Mouse (Mus musculus) erythroblast, embryonic 14.5 days (primary cell): ENCODE results near the gene Zfp445. TPM values are rescaled to one million over a fixed set of nuclear protein-coding genes. Genes with fewer than 3 reads are reported as not detected.

ENCODE experiments used
- H3K27me3 ChIP-seq: 2 replicates; pipeline ENCODE4 v1.6.1; 2012; ENCODE audit warnings: inconsistent platforms; ENCODE audit not compliant: control insufficient read depth
- H3K36me3 ChIP-seq: 2 replicates; pipeline ENCODE4 v1.6.1; 2012; ENCODE audit warnings: mild to moderate bottlenecking, inconsistent platforms; ENCODE audit not compliant: control insufficient read depth
- H3K4me1 ChIP-seq: 2 replicates; pipeline ENCODE4 v1.6.1; 2012; ENCODE audit warnings: inconsistent platforms; ENCODE audit not compliant: control insufficient read depth
- H3K4me3 ChIP-seq: replicated peaks from 2 replicates; pipeline ENCODE3; 2012; ENCODE audit warnings: moderate library complexity, mild to moderate bottlenecking, inconsistent platforms
- H3K9me3 ChIP-seq: 2 replicates; pipeline ENCODE4 v1.6.1; 2012; ENCODE audit warnings: low read length, inconsistent platforms, mixed read lengths; ENCODE audit not compliant: control insufficient read depth
- GATA1 ChIP-seq: IDR thresholded peaks from 2 replicates; pipeline ENCODE4 v1.6.1; 2012; ENCODE audit warnings: low read length, inconsistent platforms, mixed read lengths
- TAL1 ChIP-seq: IDR thresholded peaks from 3 replicates; pipeline ENCODE4 v1.6.1; 2012; ENCODE audit warnings: low read length, inconsistent platforms, mixed read lengths
- polyA plus RNA-seq: library from polyadenylated mRNA; stranded (reverse); fragments of >175 nt; gene quantifications from 2 replicates; pipeline ENCODE4 v1.2.3, GENCODE M21; 2012

The Zfp445 gene
- polyA plus RNA-seq, 1 experiment = 0.46 TPM

GRCm38 (mm10) chr9:122843760-122844159 is 22.0 kb downstream of the Zfp445 start, which contains the start of gene Gm35549:
Gm35549 (minus strand) TSS chr9:122844035.
- peaks cover 2% of the 10 kb centered on the region for H3K36me3 ChIP-seq
- no peaks in the 10 kb centered on the region for H3K27me3 ChIP-seq

DNA sequence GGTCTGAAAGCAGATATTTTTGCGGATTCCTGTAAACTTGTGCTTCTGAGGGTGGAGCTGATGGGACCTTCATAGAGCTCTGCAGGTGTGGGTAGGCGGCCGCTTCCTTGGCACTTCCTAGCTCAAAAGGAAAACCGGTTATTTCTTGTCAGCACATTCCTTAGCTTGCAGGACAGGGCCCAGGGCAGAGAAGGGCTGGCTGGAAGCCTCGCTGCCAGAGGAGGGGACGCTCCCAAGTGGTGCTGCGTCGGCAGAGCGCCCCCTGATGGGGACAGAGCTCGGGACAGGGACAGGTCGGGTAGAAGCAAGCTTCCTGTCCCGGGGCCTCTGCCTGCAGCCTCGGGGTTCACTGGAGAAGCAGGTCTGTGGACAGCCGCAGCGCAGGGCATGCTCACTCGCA is 28.1 kb downstream of the Zfp445 start:
- Histone ChIP-seq H3K36me3 (peaks cover 4% of the 10 kb centered on the region; the same call in 1 of the 2 replicates), H3K9me3 (peaks cover 2% of the 10 kb centered on the region; the same call in 1 of the 2 replicates)
- no peak for TF ChIP-seq GATA1
- no peak for TF ChIP-seq TAL1

More at GRCm38 (mm10) chr9:122843760-122844159, 22.0 kb downstream of the Zfp445 start, which contains the start of gene Gm35549:
- H3K4me3 ChIP-seq = no peak within 1 kb of the TSS
- peaks cover 6% of the 10 kb centered on the region for H3K9me3 ChIP-seq
- no peak for TF ChIP-seq GATA1
- no peak for TF ChIP-seq TAL1
- no peaks in the 10 kb centered on the region for H3K4me1 ChIP-seq

GRCm38 (mm10) chr9:122837216-122837615 is 28.6 kb downstream of the Zfp445 start:
- TF ChIP-seq TAL1 (no peak), GATA1 (no peak)
- H3K27me3 ChIP-seq = no peaks in the 10 kb centered on the region
- H3K36me3 ChIP-seq = peaks cover 4% of the 10 kb centered on the region; the same call in 1 of the 2 replicates
- H3K9me3 ChIP-seq = peaks cover 2% of the 10 kb centered on the region; the same call in 1 of the 2 replicates
- no peak overlapping the region for H3K4me3 ChIP-seq
- H3K4me1 ChIP-seq = no peaks in the 10 kb centered on the region

More for the DNA sequence above, 28.1 kb downstream of the Zfp445 start:
- Histone ChIP-seq H3K4me1 (no peaks in the 10 kb centered on the region), H3K4me3 (no peak overlapping the region), H3K27me3 (no peaks in the 10 kb centered on the region)

DNA sequence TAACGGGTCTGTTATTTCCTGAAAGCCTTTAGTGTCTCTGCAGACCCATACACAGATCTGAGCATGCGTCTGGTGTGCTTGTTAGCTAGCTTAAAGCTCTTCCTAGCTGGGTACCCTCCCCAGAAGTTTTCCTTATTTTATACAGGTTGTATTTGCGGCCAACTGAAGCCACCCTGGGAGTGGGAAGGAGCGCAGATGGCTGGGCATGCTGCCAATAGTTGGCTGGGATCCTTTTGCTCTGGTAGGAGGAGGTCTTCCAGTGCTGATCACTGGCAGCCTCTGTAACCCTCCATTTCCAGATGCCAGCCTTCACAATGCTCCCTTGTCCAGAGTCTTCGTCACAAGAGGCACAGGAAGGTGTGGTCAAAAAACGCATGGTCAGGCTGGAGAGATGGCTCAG is 29.0 kb downstream of the Zfp445 start:
- peaks cover 4% of the 10 kb centered on the region; the same call in 1 of the 2 replicates for H3K36me3 ChIP-seq
- no peaks in the 10 kb centered on the region for H3K4me1 ChIP-seq
- H3K9me3 ChIP-seq = peaks cover 2% of the 10 kb centered on the region; the same call in 1 of the 2 replicates
- TF ChIP-seq GATA1 (no peak), TAL1 (no peak)
- no peak overlapping the region for H3K4me3 ChIP-seq
- H3K27me3 ChIP-seq = no peaks in the 10 kb centered on the region

- no peak overlapping the region for H3K4me3 ChIP-seq
- no peaks in the 10 kb centered on the region for H3K4me1 ChIP-seq
- TF ChIP-seq GATA1 = no peak
- no peak for TF ChIP-seq TAL1
- no peaks in the 10 kb centered on the region for H3K27me3 ChIP-seq
- H3K9me3 ChIP-seq = peaks cover 2% of the 10 kb centered on the region; the same call in 1 of the 2 replicates
- peaks cover 4% of the 10 kb centered on the region; the same call in 1 of the 2 replicates for H3K36me3 ChIP-seq
These were observed 29.7 kb downstream of the Zfp445 start for GRCm38 (mm10) chr9:122836126-122836525.

DNA sequence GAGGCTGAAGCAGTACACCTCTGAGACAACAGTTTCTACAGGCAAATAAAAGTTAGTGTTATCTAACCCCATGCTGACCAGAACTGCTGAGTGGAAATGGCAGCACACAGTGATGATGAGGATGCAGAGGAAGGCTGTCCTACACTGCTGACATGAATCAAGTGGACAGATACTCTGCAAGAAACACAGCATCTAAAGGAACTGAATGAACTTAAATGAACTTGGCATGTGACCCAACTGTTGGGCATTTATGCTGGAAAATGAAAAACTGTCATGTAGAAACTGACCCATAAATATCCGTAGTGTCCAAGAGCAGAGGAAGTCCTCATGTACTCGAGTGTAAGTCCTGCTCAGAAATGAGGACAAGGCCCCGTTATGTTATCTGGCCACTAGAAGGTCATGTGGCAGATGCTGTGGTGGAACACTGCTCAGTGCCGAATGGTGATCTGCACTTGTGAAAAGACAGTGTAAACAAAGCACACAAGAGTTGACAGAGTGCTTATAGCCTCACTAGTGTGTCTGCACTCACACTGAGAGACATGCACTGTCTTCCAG is 35.9 kb downstream of the Zfp445 start:
- Histone ChIP-seq H3K9me3 (no peaks in the 10 kb centered on the region), H3K4me1 (no peaks in the 10 kb centered on the region), H3K36me3 (peaks cover 11% of the 10 kb centered on the region), H3K4me3 (no peak overlapping the region), H3K27me3 (no peaks in the 10 kb centered on the region)
- TF ChIP-seq TAL1 = no peak
- TF ChIP-seq GATA1 = no peak

GRCm38 (mm10) chr9:122826743-122827142 is 39.1 kb downstream of the Zfp445 start:
- Histone ChIP-seq H3K27me3 (no peaks in the 10 kb centered on the region), H3K4me1 (no peaks in the 10 kb centered on the region), H3K9me3 (no peaks in the 10 kb centered on the region), H3K36me3 (peaks cover 13% of the 10 kb centered on the region), H3K4me3 (no peak overlapping the region)
- no peak for TF ChIP-seq GATA1
- TF ChIP-seq TAL1 = no peak

DNA sequence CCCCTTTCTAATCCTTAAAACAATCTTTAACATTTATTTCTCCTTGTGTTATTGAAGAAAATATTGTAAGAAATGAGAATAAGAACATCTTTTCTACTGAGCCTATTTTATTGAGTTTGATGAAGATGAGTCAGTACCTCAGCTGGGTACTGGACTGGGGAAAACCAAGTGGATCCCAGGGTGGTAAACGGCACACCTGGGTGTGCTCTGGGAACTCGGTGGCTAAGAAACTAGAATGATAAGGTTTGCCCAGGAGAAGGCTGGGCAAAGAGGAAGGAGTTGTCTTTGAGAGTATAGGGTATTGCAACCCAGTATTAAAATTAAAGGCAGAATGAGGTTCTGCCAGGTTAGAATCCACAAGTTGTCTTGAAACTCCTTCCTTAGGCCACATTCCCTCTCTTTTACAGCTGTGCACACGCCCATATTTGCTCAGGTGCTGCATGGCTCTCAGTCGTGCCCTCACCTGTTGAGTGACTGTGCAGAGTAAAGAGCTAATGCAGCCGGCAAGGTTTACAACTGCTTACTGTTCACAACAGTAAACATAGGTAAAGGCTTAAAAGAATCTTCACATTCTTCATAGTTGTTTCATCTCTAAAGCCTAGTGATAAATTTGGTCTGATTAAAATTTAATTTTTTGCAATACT is 42.3 kb downstream of the Zfp445 start:
- no peak overlapping the region for H3K4me3 ChIP-seq
- TF ChIP-seq GATA1 (no peak), TAL1 (no peak)
- H3K27me3 ChIP-seq = no peaks in the 10 kb centered on the region
- peaks cover 16% of the 10 kb centered on the region for H3K36me3 ChIP-seq
- H3K4me1 ChIP-seq = no peaks in the 10 kb centered on the region
- H3K9me3 ChIP-seq = no peaks in the 10 kb centered on the region

- Histone ChIP-seq H3K4me1 (no peaks in the 10 kb centered on the region), H3K27me3 (no peaks in the 10 kb centered on the region), H3K4me3 (no peak overlapping the region), H3K36me3 (peaks cover under 1% of the 10 kb centered on the region; the same call in 1 of the 2 replicates), H3K9me3 (no peaks in the 10 kb centered on the region)
- no peak for TF ChIP-seq TAL1
- TF ChIP-seq GATA1 = no peak
These were observed 50.5 kb downstream of the Zfp445 start for GRCm38 (mm10) chr9:122815239-122815851.
